Mouse (Mus musculus) thymus, postnatal 36 days (tissue): ENCODE measurements around the gene Ahdc1.
"Not testable (repeated sequence)": the region's sequence is repeated elsewhere in the genome, so short reads cannot be mapped to it uniquely, and the experiment has no call there.

Experiments used
- DNase-seq, 2 experiments: peaks; one replicate each; pipeline ENCODE4 v3.0.0; 2022; ENCODE audit warnings: mixed read lengths in 2 of 2

The Ahdc1 gene

GRCm38 (mm10) chr4:133082216-133082773 is 71.2 kb downstream of the Ahdc1 start:
- DNase-seq = no peak

- peak; percentile 42 to 66 for DNase-seq
These were observed 73.2 kb downstream of the Ahdc1 start for GRCm38 (mm10) chr4:133083991-133084861.

GRCm38 (mm10) chr4:133085011-133085782 is 74.1 kb downstream of the Ahdc1 start:
- DNase-seq = peak; percentile 80 to 89

- DNase-seq = peak; percentile 77 to 88
These were observed 74.8 kb downstream of the Ahdc1 start for GRCm38 (mm10) chr4:133085783-133086342.

- peak; percentile 55 for DNase-seq
These were observed 76.2 kb downstream of the Ahdc1 start for GRCm38 (mm10) chr4:133087177-133087714.

- DNase-seq = peak; percentile 76 to 85
These were observed 76.8 kb downstream of the Ahdc1 start for GRCm38 (mm10) chr4:133087835-133088234.

- DNase-seq = no peak
These were observed 78.3 kb downstream of the Ahdc1 start for GRCm38 (mm10) chr4:133089319-133089718.

- DNase-seq = no peak
These were observed 78.7 kb downstream of the Ahdc1 start for GRCm38 (mm10) chr4:133089802-133090201.

- peak in 1 of 2 experiments; percentile 32 for DNase-seq
These were observed 79.2 kb downstream of the Ahdc1 start for GRCm38 (mm10) chr4:133090276-133090719.

- peak; percentile 53 to 62 for DNase-seq
These were observed 79.8 kb downstream of the Ahdc1 start for GRCm38 (mm10) chr4:133090720-133091458.

- DNase-seq = no peak
These were observed 80.4 kb downstream of the Ahdc1 start for GRCm38 (mm10) chr4:133091459-133091785.

GRCm38 (mm10) chr4:133092453-133092901 is 81.4 kb downstream of the Ahdc1 start:
- peak; percentile 73 to 86 for DNase-seq

- DNase-seq = no peak
These were observed 82.0 kb downstream of the Ahdc1 start for GRCm38 (mm10) chr4:133093056-133093455.

GRCm38 (mm10) chr4:133093481-133094033 is 82.5 kb downstream of the Ahdc1 start:
- peak in 1 of 2 experiments; percentile 39 for DNase-seq

- no peak for DNase-seq
These were observed 83.2 kb downstream of the Ahdc1 start for GRCm38 (mm10) chr4:133094255-133094654.

GRCm38 (mm10) chr4:133094936-133095733 is 84.1 kb downstream of the Ahdc1 start:
- peak; percentile 79 to 90 for DNase-seq

- not testable (repeated sequence) for DNase-seq
These were observed 84.6 kb downstream of the Ahdc1 start for GRCm38 (mm10) chr4:133095734-133096065.

- not testable (repeated sequence) for DNase-seq
These were observed 85.6 kb downstream of the Ahdc1 start for GRCm38 (mm10) chr4:133096671-133097070.

GRCm38 (mm10) chr4:133101751-133102150 is 90.7 kb downstream of the Ahdc1 start:
- DNase-seq = no peak

- DNase-seq = no peak
These were observed 92.6 kb downstream of the Ahdc1 start for GRCm38 (mm10) chr4:133103525-133104193.
